Mouse (Mus musculus): ENCODE data around the gene Ccl11.

Gene Ccl11

DNA sequence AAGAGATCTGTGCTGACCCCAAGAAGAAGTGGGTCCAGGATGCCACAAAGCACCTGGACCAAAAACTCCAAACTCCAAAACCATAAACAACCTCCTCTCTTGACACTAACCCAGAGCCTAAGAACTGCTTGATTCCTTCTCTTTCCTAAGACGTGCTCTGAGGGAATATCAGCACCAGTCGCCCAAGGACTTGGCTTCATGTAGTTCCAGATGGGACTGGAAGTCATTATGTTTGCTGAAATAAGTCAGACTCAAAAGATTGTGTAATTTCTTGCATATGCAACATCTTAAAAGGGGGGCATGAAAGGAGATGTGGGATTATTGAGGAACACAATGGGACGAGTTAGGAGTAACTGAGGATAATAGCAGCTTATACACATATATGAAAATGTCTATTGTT, 4.6 kb downstream of the Ccl11 start:
- no peak for DNase-seq

DNA sequence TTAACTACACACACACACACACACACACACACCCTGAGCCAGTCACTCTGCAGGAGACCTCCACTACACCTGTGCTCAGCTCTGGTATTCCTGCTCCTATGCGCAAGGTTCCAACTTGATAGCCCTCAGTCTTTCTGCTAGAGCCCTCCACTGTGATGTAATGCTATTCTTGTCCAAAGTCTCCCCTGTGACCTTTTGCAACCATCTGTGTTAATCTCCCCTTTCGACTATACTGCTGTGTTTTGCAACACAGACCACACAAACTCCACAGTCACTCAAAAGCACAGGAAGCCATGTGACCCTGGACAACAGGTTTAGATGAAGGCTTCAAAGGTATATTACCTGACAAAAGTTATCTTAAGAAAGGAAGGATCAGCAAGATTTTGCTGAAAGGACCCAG, 5.8 kb downstream of the Ccl11 start:
- DNase-seq: no peak

DNA sequence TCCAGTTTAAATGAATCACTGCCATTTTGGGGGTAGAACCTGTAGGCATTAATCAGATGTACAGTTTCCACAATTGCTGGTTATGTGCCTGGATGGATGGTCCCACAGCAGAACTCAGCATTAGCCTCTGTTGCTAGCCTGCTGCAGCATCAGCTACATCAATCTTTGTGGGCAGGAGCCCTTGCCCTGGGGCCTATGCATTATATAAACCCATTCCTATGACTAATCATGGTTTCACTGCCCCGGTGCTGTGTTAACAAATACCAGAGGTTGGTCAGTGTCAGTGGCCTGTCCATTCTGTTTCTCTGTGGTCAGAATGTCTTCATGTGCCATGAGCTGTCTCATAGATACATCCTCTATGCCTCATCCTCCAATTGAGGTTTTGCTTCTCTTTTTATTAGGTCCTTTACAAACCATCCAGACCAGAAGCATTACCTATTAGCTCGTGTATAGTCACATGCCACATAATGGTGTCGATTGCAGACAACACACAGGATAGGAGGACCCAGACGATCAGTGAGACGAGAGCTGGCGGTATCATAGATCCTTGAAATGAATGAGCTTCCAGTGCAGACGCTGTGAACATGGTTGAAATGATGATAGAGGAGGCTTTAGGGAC, 9.4 kb downstream of the Ccl11 start:
- DNase-seq: no peak

DNA sequence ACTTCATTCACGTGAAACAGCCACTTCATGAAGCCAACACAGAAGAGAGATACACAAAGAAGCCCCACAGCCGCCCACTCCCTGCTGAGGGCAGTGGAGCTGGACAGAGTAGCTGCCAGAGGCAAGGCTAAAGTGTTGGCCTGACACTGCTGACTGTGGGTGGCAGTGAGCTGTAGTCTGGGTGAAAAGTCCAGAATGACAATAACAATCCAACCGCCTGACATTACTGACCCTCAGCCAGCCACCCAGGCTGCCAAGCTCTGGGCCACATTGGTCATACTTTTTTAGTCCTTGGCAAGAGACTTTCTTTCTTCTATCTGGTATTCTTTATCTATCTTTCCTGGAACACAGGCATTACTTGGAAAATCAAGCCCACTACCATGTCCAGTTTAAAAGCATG, 13.5 kb downstream of the Ccl11 start:
- DNase-seq: no peak

DNA sequence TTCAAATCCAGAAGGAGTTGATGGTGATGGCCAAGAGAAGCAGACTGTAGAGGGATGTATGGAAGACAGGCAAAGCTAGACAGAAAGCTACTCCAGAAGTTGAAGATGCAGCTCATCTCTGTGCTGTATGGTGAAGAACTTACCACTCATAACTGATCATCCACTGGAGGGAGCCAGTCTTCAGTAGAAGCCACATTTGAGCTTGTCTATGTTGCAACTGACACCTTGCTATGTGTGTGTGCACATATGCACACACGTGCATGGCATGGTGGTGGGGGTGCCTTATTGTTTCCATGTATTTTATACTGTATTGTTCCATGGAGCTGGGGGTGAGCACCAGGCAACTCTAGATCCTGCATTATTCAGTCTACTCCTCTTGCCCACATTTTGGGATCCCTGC, 14.8 kb downstream of the Ccl11 start:
- no peak for DNase-seq

DNA sequence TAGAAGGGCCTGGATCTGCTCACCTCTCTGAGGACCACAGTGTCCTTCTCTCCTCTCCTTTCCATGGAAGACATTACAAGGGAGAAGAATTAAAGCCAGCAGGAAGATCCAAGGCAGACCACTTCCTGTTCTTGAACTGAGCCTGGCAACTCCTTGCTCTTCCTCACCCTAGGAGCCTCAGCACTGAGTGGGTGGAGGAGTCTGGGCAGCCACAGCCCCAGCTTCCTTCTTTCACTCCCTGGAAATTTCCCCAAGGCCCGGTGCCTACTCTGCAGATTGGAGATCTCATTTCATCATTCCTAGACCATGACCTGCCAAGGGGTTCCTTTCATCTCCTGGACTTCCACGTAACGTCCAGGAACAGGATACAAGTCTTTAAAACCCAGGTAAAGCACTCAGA, 15.4 kb downstream of the Ccl11 start:
- DNase-seq: no peak

DNA sequence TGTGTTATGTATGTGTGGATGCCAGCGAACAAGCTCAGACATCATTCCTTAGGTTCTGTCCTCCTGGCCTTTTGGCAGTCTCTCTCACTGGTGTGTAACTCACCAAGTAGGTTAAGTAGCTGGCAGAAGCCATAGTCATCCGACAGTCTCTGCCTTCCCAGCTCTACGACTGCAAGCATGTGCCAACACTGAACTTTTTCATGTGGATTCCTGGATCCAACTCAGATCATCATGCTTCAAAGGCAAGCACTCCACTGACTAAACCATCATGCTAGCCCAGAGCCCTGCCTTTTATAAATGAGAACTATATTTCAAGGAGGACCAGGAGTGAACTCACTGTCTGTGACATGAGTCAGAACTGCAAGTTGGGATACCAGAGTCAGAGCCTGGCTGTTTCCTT, 16.1 kb downstream of the Ccl11 start:
- no peak for DNase-seq

DNA sequence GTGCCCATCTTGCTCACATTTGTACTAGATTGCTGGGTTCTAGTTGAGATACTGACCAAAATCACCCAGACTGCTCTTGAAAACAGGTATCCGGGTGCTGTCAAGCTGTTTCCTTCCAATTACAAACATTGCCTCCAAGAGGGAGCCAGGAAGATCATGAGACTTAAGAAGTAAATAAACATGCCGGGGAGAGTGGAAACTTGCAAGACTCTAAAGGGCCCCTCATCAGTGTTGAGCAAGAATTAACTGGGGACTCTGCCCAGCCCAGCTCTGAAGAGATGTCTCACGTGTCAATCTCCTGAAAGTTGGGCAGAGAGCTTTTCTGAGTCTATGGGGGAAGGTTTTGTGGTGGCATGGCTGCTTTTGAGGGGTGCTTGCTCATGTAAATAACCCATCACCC, 19.4 kb downstream of the Ccl11 start:
- DNase-seq: no peak

DNA sequence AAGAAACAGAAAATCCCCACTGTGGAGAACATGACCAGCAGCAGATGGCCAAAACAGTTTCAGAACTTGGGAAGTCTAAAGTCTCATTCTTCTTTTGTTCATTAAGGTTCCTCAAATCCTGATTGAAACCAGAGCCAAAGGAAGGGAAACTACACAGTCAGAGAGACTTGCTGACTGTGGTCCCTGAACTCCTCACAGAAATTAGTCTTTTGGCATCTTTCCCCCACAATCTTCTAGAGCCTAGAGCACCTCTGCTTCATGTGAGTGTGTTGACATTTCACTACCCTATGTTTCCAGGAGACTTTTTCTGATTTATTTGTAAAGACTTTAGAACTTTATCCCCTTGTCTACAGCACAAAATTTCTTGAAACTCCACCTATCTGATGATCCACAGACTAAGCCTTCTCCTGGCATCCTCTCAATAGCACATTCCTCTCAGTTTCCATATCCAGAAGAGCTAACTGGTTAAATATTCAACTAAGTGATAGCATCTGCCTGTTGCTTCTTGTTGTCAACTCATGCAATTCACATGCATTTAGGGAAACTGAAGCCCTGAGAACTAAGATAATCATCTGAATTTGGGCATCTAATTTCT, 20.6 kb downstream of the Ccl11 start:
- no peak for DNase-seq

DNA sequence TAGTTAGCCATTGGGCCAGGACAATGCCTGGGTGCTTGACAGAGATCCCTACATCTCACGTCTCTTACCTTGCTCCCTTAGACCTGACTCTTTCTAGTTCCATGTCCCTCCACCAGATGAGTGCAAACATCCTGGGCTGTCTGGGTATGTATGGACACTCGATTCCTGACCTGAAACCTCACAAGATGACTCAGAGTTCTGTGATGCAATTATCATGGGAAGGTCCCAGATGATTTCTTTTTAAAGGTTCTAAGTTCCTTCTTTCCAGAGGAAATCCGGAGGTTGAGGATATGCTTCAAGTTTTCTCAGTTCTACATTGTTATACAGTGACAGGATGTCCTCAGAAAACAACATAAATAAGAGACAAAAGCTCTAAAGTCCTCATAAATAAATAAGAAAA, 23.2 kb downstream of the Ccl11 start:
- DNase-seq: no peak

DNA sequence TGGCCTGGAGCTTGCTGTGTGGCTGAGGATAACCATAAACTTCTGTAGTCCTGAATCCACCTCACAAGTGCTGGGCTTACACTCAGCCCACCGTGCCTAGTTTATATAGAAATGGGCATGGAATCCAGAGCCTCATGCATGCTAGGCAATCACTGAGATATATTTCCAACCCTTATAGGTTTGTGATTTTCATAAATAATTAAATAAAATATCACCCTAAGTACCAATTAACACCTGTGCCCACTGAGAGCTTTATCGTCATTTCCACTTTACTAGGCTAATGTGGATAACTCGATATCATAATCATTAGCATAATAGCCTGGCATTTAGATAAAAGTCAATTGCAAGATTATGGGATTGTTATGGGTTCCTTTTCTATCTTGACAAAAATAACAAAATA, 26.7 kb downstream of the Ccl11 start:
- no peak for DNase-seq

DNA sequence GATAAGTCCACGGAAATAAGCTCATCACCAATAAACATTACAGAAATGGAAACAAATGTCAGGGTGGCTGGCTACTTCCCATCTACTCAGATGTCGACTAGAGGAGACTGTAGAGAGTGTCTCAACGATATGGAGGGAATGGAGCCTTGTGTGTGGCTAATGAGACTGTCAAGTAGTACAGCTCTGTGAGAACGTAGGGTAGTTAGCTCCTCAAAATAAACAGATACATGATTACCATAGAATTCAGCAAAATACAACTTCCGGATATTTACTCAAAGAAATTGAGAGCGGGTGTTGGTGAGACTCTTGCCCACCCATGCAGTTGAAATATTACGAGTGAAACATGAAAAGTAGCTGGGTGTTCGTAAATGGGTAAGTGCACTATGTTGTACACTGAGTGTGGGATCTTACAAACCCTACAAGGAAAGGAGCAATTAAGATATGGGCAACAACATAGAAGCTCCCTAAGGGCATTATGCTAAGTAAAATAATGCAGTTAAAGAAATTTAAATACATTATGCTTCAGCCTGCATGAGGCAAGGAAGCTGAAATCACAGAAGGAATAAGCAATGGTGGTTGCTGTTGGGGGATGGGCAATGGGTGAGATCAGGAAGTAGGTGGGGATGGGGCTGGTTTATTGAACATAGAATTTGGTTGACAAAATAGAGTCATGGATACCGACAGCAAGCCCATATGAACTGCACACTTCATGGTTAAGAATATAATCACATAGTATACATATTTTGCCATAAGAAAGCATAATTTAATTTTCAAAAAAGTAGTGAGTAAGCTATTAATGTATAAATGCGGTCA, 42.1 kb downstream of the Ccl11 start:
- DNase-seq: no peak

DNA sequence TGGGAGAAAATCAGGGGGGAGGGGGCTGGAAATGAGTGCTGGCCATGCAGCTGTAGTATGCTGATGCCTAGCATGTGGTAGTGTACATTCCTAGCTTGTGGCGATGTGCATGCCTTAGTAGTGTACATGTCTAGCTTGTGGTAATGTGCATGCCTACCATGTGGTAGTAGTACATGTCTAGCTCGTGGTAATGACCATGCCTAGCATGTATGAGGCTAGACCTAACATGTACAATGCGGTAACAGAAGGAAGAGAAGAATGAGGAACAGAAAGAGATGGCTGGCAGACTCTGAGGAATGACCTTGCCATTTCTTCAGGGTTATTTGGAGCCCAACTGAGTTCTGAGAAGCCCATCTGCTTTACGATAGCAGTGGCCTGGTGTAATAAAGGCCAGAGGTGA, 43.5 kb downstream of the Ccl11 start:
- DNase-seq: no peak

DNA sequence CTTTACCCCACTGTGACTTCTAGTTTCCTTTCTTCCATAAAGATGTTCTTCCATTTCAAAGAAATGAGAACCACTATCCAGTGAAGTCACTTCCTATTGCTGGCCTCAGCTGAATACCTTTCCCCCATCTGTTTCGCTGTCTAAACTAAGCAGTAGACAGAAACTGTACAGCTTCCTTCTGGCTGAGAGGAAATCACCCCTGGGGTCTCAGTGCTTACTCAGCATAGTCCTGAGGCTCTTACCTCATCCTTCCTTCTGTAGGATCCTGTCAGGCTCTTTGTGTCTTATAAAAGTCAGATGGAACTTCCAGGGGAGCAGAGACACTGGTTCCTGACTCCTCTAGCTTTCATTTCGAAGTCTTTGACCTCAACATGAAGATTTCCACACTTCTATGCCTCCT, 43.9 kb downstream of the Ccl11 start, which contains the start of gene Ccl12:
Gene Ccl12 (plus strand): TSS at position 317 of the 400 bp plus-strand sequence.
- no peak for DNase-seq

DNA sequence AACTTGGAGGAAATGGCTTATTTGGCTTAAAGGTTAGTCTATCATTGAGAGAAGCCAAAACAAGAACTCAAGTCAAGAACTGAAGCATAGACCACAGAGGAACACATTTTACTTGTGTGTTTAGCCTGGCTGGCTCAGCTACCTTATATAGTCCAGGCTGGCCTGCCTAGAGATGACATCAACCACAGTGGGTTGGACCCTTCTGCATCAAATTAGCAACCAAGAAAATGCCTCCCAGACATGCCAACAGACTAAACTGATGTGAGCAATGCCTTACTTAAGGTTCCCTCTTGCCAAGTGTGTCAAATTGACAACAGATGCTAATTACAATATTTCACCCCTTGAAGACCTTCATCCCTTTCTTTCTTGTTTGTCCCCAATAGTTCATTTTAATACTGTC, 52.0 kb downstream of the Ccl11 start:
- no peak for DNase-seq

DNA sequence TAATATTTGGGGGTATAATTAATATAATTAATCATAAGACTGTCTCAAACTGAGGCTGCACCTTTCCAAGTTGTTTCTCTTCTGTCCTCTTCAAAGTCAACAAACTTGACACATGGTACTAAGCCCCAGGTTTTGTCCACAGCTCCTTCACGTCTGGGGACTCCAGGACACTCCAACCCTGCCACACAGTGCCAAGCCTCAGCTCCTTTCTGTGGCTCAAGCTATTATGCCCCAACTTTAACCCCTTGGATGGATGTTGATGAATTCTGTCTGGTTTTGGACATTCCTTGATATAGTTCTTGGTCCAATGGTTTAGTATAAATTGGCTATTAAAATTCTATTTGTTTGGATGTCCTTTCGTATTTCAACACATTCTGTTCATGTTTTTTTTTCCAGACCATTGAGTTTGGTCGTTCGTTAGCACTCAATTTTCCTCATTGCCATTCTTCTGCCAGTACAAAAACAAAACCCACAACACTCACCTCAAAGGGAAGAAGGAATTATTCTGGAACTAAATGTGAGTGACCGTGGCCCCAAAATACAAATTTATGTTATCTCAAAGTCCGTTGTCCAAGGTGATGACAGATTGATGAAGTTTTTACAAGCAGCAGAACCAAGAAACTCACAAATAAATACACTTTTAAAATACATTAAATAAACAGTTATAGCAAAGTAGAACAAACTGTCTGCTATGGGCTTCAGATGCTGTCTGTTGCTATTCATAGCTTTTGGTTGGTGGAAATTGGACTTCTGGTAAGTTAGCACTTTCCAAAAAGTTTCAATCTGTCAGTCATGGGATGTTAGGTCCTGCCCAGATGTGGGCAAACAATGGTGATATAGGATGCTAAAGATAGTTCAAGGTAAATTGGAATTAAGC, 53.0 kb downstream of the Ccl11 start:
- no peak for DNase-seq
